Mouse (Mus musculus) ES-E14 (cell line): Measurements from ENCODE around the gene Ldlrad3. TPM values are rescaled to one million over a fixed set of nuclear protein-coding genes. Genes with fewer than 3 reads are reported as not detected.

ENCODE experiments used
- DNase-seq: peaks from one replicate; pipeline ENCODE4 v3.0.0-alpha.2; 2013; ENCODE audit warnings: low read depth, low spot score
- H3K27ac ChIP-seq: 2 replicates; pipeline ENCODE4 v1.5.1; 2012; ENCODE audit warnings: low read depth, mild to moderate bottlenecking, low read length, moderate library complexity, mixed read lengths; ENCODE audit not compliant: poor library complexity, insufficient read depth, severe bottlenecking
- H3K36me3 ChIP-seq: 2 replicates; pipeline ENCODE4 v1.6.1; 2012; ENCODE audit warnings: mild to moderate bottlenecking, low read length, moderate library complexity, mixed read lengths; ENCODE audit not compliant: control insufficient read depth, poor library complexity, insufficient read depth, severe bottlenecking
- H3K4me1 ChIP-seq, 2 experiments: fragments of 150-350 bp in 1 of 2; sonication (generic) in 1 of 2; 2 replicates each; pipeline ENCODE4 v1.6.1; 2012; ENCODE audit warnings: low read length in 2 of 2, mild to moderate bottlenecking in 1 of 2, mixed read lengths in 1 of 2; ENCODE audit not compliant: control insufficient read depth in 2 of 2, insufficient read depth in 2 of 2, poor library complexity in 1 of 2
- H3K4me3 ChIP-seq, 2 experiments: fragments of 150-350 bp in 1 of 2; sonication (generic) in 1 of 2; 2 replicates each; pipeline ENCODE4 v1.5.1; 2012; ENCODE audit warnings: low read length in 2 of 2, low read depth in 1 of 2, mild to moderate bottlenecking in 1 of 2, mixed read lengths in 1 of 2; ENCODE audit not compliant: insufficient read depth in 1 of 2, poor library complexity in 1 of 2, severe bottlenecking in 1 of 2
- H3K9ac ChIP-seq: 2 replicates; pipeline ENCODE4 v1.6.1; 2012; ENCODE audit warnings: low read depth, mild to moderate bottlenecking, low read length, mixed read lengths; ENCODE audit not compliant: poor library complexity, insufficient read depth, severe bottlenecking
- H3K9me3 ChIP-seq: fragments of 150-350 bp; sonication (generic); 2 replicates; pipeline ENCODE4 v1.6.1; 2012; ENCODE audit warnings: low read depth, mild to moderate bottlenecking, low read length; ENCODE audit not compliant: control insufficient read depth, insufficient read depth
- CHD2 ChIP-seq: IDR thresholded peaks from 2 replicates; pipeline ENCODE4 v1.6.1; 2014; ENCODE audit warnings: mild to moderate bottlenecking, low read depth, low read length, inconsistent platforms
- HCFC1 ChIP-seq: IDR thresholded peaks from 2 replicates; pipeline ENCODE4 v1.6.1; 2012; ENCODE audit warnings: low read length, inconsistent platforms, borderline replicate concordance; ENCODE audit not compliant: insufficient read depth
- MAFK ChIP-seq: IDR thresholded peaks from 2 replicates; pipeline ENCODE4 v1.6.1; 2014; ENCODE audit warnings: mild to moderate bottlenecking, low read depth, low read length, inconsistent platforms; ENCODE audit not compliant: insufficient read depth
- ZC3H11A ChIP-seq: IDR thresholded peaks from 2 replicates; pipeline ENCODE4 v1.6.1; 2012; ENCODE audit warnings: low read depth, mild to moderate bottlenecking, inconsistent platforms, low read length, borderline replicate concordance
- ZNF384 ChIP-seq: IDR thresholded peaks from 2 replicates; pipeline ENCODE4 v1.6.1; 2012; ENCODE audit warnings: low read depth, low read length, inconsistent platforms
- in situ Hi-C, 2 experiments: fragments of 600-800 bp; cut with MboI; formaldehyde crosslinking; loops; one replicate each; pipeline ENCODE4 v1.15.1; 2025; ENCODE audit warnings: low sequenced_read_pairs in 2 of 2, inconsistent platforms in 1 of 2; ENCODE audit not compliant: unreplicated experiment in 2 of 2
- total RNA-seq: library from RNA; depleted of rRNA; stranded (reverse); fragments of 300-350 nt; gene quantifications from 2 replicates; pipeline ENCODE4 v1.2.3, GENCODE M21; 2012

Ldlrad3 gene
- total RNA-seq, 1 experiment = 27.1 TPM

GRCm38 (mm10) chr2:101998911-101999572, 187.1 kb downstream of the Ldlrad3 start:
- Histone ChIP-seq H3K4me1 (peaks cover 1 to 5% of the 10 kb centered on the region in 2 experiments; a peak in 2 of 4 replicates), H3K36me3 (no peaks in the 10 kb centered on the region), H3K9me3 (no peaks in the 10 kb centered on the region), H3K4me3 (no peak overlapping the region), H3K27ac (no peak overlapping the region), H3K9ac (no peak overlapping the region)
- DNase-seq = no peak
- in situ Hi-C loops = no loop called here
- no peak for TF ChIP-seq ZC3H11A
- no peak for TF ChIP-seq CHD2
- TF ChIP-seq MAFK = no peak
- TF ChIP-seq HCFC1 = no peak
- no peak for TF ChIP-seq ZNF384

GRCm38 (mm10) chr2:101997013-101997412, 189.2 kb downstream of the Ldlrad3 start:
- H3K36me3 ChIP-seq = no peaks in the 10 kb centered on the region
- in situ Hi-C loops = no loop called here
- H3K4me3 ChIP-seq = no peak overlapping the region
- no peaks in the 10 kb centered on the region for H3K9me3 ChIP-seq
- TF ChIP-seq MAFK (no peak), HCFC1 (no peak), ZNF384 (no peak), CHD2 (no peak), ZC3H11A (no peak)
- H3K27ac ChIP-seq = no peak overlapping the region
- DNase-seq = no peak
- no peaks in the 10 kb centered on the region for H3K4me1 ChIP-seq
- H3K9ac ChIP-seq = no peak overlapping the region

GRCm38 (mm10) chr2:101992574-101993310, 193.4 kb downstream of the Ldlrad3 start:
- in situ Hi-C loops = no loop called here

GRCm38 (mm10) chr2:101991726-101992125, 194.5 kb downstream of the Ldlrad3 start:
- TF ChIP-seq MAFK = no peak
- TF ChIP-seq CHD2 = no peak
- no peak for TF ChIP-seq HCFC1
- H3K36me3 ChIP-seq = no peaks in the 10 kb centered on the region
- H3K4me1 ChIP-seq = no peaks in the 10 kb centered on the region
- in situ Hi-C loops = no loop called here
- no peak overlapping the region for H3K27ac ChIP-seq
- no peak overlapping the region for H3K4me3 ChIP-seq
- no peak for DNase-seq
- no peak overlapping the region for H3K9ac ChIP-seq
- H3K9me3 ChIP-seq = no peaks in the 10 kb centered on the region

More at GRCm38 (mm10) chr2:101992574-101993310, 193.4 kb downstream of the Ldlrad3 start:
- no peak for TF ChIP-seq CHD2
- no peak for TF ChIP-seq ZNF384
- TF ChIP-seq HCFC1 = no peak
- TF ChIP-seq ZC3H11A = no peak
- TF ChIP-seq MAFK = no peak
- no peak overlapping the region for H3K4me3 ChIP-seq
- no peaks in the 10 kb centered on the region for H3K4me1 ChIP-seq
- H3K9ac ChIP-seq = no peak overlapping the region
- no peaks in the 10 kb centered on the region for H3K9me3 ChIP-seq
- no peak for DNase-seq
- H3K27ac ChIP-seq = no peak overlapping the region
- no peaks in the 10 kb centered on the region for H3K36me3 ChIP-seq
